Mouse (Mus musculus) forebrain, embryonic 11.5 days (tissue): ENCODE measurements at regions not wholly inside any gene's neighbourhood (a gene's known extent, or its start where the extent isn't known, plus 50 kb on each side); places are given as distances from the start of the nearest gene placed in this dataset.
A peak's percentile ranks its signal among the peaks of the same experiment; 100 is the strongest.

Experiments used
- ATAC-seq: fragments of 200-750 bp; cut with Nextera tagmentation; replicated peaks from 2 replicates; pipeline ENCODE4 v1.8.0; 2017; ENCODE audit warnings: moderate TSS enrichment; ENCODE audit not compliant: low FRiP score
- DNase-seq: peaks from one replicate; pipeline ENCODE4 v3.0.0-alpha.2; 2017; ENCODE audit warnings: low spot score
- H3K27ac ChIP-seq: fragments of 300-500 bp; sonication (generic); 2 replicates; pipeline ENCODE4 v1.5.1; 2014; ENCODE audit warnings: low read depth, low read length
- H3K27me3 ChIP-seq: fragments of 300-500 bp; sonication (generic); 2 replicates; pipeline ENCODE4 v1.6.1; 2014; ENCODE audit warnings: mild to moderate bottlenecking, low read length, mixed read lengths; ENCODE audit not compliant: control insufficient read depth, insufficient read depth
- H3K36me3 ChIP-seq: fragments of 300-500 bp; sonication (generic); 2 replicates; pipeline ENCODE4 v1.6.1; 2014; ENCODE audit warnings: mild to moderate bottlenecking, low read length, moderate library complexity, mixed read lengths; ENCODE audit not compliant: control insufficient read depth, insufficient read depth
- H3K4me1 ChIP-seq: fragments of 300-500 bp; sonication (generic); replicated peaks from 2 replicates; pipeline ENCODE4 v1.6.1; 2014; ENCODE audit warnings: low read length, mixed read lengths; ENCODE audit not compliant: control insufficient read depth, insufficient read depth
- H3K4me2 ChIP-seq: fragments of 300-500 bp; sonication (generic); 2 replicates; pipeline ENCODE4 v1.6.1; 2014; ENCODE audit warnings: low read depth, mild to moderate bottlenecking, low read length, moderate library complexity, mixed read lengths; ENCODE audit not compliant: severe bottlenecking
- H3K4me3 ChIP-seq: fragments of 300-500 bp; sonication (generic); 2 replicates; pipeline ENCODE4 v1.5.1; 2014; ENCODE audit warnings: low read depth, low read length
- H3K9ac ChIP-seq: fragments of 300-500 bp; sonication (generic); 2 replicates; pipeline ENCODE4 v1.6.1; 2014; ENCODE audit warnings: low read length
- H3K9me3 ChIP-seq: fragments of 300-500 bp; sonication (generic); 2 replicates; pipeline ENCODE4 v1.6.1; 2016; ENCODE audit warnings: low read length, mixed read lengths; ENCODE audit not compliant: control insufficient read depth
- WGBS: fragments of 180-500 bp; shearing (Covaris S2); extraction: QIAGEN DNeasy Blood & Tissue Kit; methylation state at CpG from one replicate; pipeline ENCODE4 v1.1.7; 2014; 5-methylcytosine and 5-hydroxymethylcytosine counted together

GRCm38 (mm10) chr6:10156097-10156496, 1207.9 kb downstream of the Nxph1 start:
- ATAC-seq, result no peak
- Histone ChIP-seq H3K27ac (no peak overlapping the region), H3K9ac (no peak overlapping the region), H3K36me3 (no peaks in the 10 kb centered on the region), H3K9me3 (no peaks in the 10 kb centered on the region), H3K4me1 (no peaks in the 10 kb centered on the region), H3K4me2 (no peak overlapping the region), H3K27me3 (no peaks in the 10 kb centered on the region), H3K4me3 (no peak overlapping the region)
- DNase-seq, result no peak
- WGBS, result 66% methylated on average over 2 of the region's 2 CpGs

GRCm38 (mm10) chr6:10181590-10182183, 1233.5 kb downstream of the Nxph1 start:
- no peak for DNase-seq
- Histone ChIP-seq H3K4me3 (no peak overlapping the region), H3K27me3 (no peaks in the 10 kb centered on the region), H3K4me2 (no peak overlapping the region), H3K9ac (no peak overlapping the region), H3K9me3 (no peaks in the 10 kb centered on the region), H3K4me1 (no peaks in the 10 kb centered on the region), H3K36me3 (no peaks in the 10 kb centered on the region), H3K27ac (no peak overlapping the region)
- WGBS, result 76% methylated on average over 7 of the region's 7 CpGs
- ATAC-seq, result peak; percentile 72

- ATAC-seq (no peak), DNase-seq (no peak)
- no peaks in the 10 kb centered on the region for H3K36me3 ChIP-seq
- H3K4me2 ChIP-seq, result no peak overlapping the region
- H3K9ac ChIP-seq, result no peak overlapping the region
- H3K27ac ChIP-seq, result no peak overlapping the region
- H3K9me3 ChIP-seq, result no peaks in the 10 kb centered on the region
- no peaks in the 10 kb centered on the region for H3K27me3 ChIP-seq
- no peaks in the 10 kb centered on the region for H3K4me1 ChIP-seq
- no peak overlapping the region for H3K4me3 ChIP-seq
These were observed 1237.7 kb downstream of the Nxph1 start for GRCm38 (mm10) chr6:10185971-10186370.
